Mouse (Mus musculus) CH12.LX (cell line): ENCODE measurements at regions not wholly inside any gene's neighbourhood (a gene's known extent, or its start where the extent isn't known, plus 50 kb on each side); places are given as distances from the start of the nearest gene placed in this dataset.

Experiments used
- DNase-seq: peaks from one replicate; pipeline ENCODE4 v3.0.0-alpha.2; 2013; ENCODE audit errors: extremely low read depth
- H3K27ac ChIP-seq: 2 replicates; pipeline ENCODE4 v1.5.1; 2012; ENCODE audit warnings: low read depth, mild to moderate bottlenecking, control low read depth, moderate library complexity; ENCODE audit not compliant: insufficient read depth
- H3K27me3 ChIP-seq: replicated peaks from 2 replicates; pipeline ENCODE3; 2012; ENCODE audit warnings: inconsistent platforms
- H3K36me3 ChIP-seq, 2 experiments: replicated peaks in 1 of 2; 2 replicates each; pipeline versions ENCODE3 to v1.6.1; 2012; ENCODE audit warnings: inconsistent platforms in 1 of 2, low read length in 1 of 2, mild to moderate bottlenecking in 1 of 2, mixed read lengths in 1 of 2, moderate library complexity in 1 of 2; ENCODE audit not compliant: control insufficient read depth in 1 of 2, insufficient read depth in 1 of 2
- H3K4me1 ChIP-seq, 2 experiments: 2 replicates each; pipeline ENCODE4 v1.6.1; 2012; ENCODE audit warnings: inconsistent platforms in 1 of 2, moderate library complexity in 1 of 2; ENCODE audit not compliant: insufficient read depth in 2 of 2, control insufficient read depth in 1 of 2
- H3K4me2 ChIP-seq: 2 replicates; pipeline ENCODE4 v1.6.1; 2012; ENCODE audit warnings: low read depth, mild to moderate bottlenecking, control low read depth; ENCODE audit not compliant: poor library complexity, insufficient read depth, severe bottlenecking
- H3K4me3 ChIP-seq, 3 experiments: fragments of 150-350 bp in 1 of 3; sonication (generic) in 1 of 3; replicated peaks in 1 of 3; 2 replicates each; pipeline versions ENCODE3 to v1.5.1; 2011 to 2012; ENCODE audit warnings: low read depth in 2 of 3, low read length in 2 of 3, mild to moderate bottlenecking in 2 of 3, moderate library complexity in 2 of 3, control low read depth in 1 of 3, improper control_type of control experiment in 1 of 3, inconsistent platforms in 1 of 3, mixed read lengths in 1 of 3; ENCODE audit not compliant: poor library complexity in 1 of 3
- H3K79me2 ChIP-seq: replicated peaks from 2 replicates; pipeline ENCODE4 v1.6.1; 2012; ENCODE audit warnings: mild to moderate bottlenecking, moderate library complexity; ENCODE audit not compliant: control insufficient read depth, poor library complexity, insufficient read depth, severe bottlenecking; ENCODE audit errors: extremely low read depth
- H3K9ac ChIP-seq: 2 replicates; pipeline ENCODE4 v1.6.1; 2012; ENCODE audit warnings: low read depth, mild to moderate bottlenecking, control low read depth, moderate library complexity; ENCODE audit not compliant: insufficient read depth
- H3K9me3 ChIP-seq: replicated peaks from 2 replicates; pipeline ENCODE3; 2012; ENCODE audit warnings: low read length, inconsistent platforms, mixed read lengths
- BHLHE40 ChIP-seq: IDR thresholded peaks from 2 replicates; pipeline ENCODE4 v1.6.1; 2011; ENCODE audit warnings: mild to moderate bottlenecking, low read depth, low read length, improper control_type of control experiment
- CHD1 ChIP-seq: IDR thresholded peaks from 2 replicates; pipeline ENCODE4 v1.6.1; 2012; ENCODE audit warnings: low read depth, low read length, improper control_type of control experiment, inconsistent platforms
- CHD2 ChIP-seq: IDR thresholded peaks from 2 replicates; pipeline ENCODE4 v1.6.1; 2011; ENCODE audit warnings: low read length, improper control_type of control experiment
- E2F4 ChIP-seq: IDR thresholded peaks from 2 replicates; pipeline ENCODE4 v1.6.1; 2011; ENCODE audit warnings: low read depth, low read length, improper control_type of control experiment; ENCODE audit not compliant: insufficient replicate concordance
- ELF1 ChIP-seq: IDR thresholded peaks from 2 replicates; pipeline ENCODE4 v1.6.1; 2014; ENCODE audit warnings: low read depth, mild to moderate bottlenecking, inconsistent platforms, low read length, improper control_type of control experiment
- GABPA ChIP-seq: IDR thresholded peaks from 2 replicates; pipeline ENCODE4 v1.6.1; 2012; ENCODE audit warnings: low read depth, low read length, improper control_type of control experiment, inconsistent platforms; ENCODE audit not compliant: insufficient replicate concordance
- IRF4 ChIP-seq: IDR thresholded peaks from 2 replicates; pipeline ENCODE4 v1.6.1; 2014; ENCODE audit warnings: low read depth, mild to moderate bottlenecking, inconsistent platforms, low read length, improper control_type of control experiment
- JUN ChIP-seq: IDR thresholded peaks from 2 replicates; pipeline ENCODE4 v1.6.1; 2011; ENCODE audit warnings: low read depth, mild to moderate bottlenecking, low read length, improper control_type of control experiment, moderate library complexity; ENCODE audit not compliant: insufficient read depth
- KAT2A ChIP-seq: IDR thresholded peaks from 2 replicates; pipeline ENCODE4 v1.6.1; 2012; ENCODE audit warnings: low read length, improper control_type of control experiment, inconsistent platforms; ENCODE audit not compliant: insufficient replicate concordance
- MAFK ChIP-seq: IDR thresholded peaks from 2 replicates; pipeline ENCODE4 v1.6.1; 2011; ENCODE audit warnings: low read length, improper control_type of control experiment; ENCODE audit not compliant: insufficient replicate concordance
- MAX ChIP-seq: IDR thresholded peaks from 2 replicates; pipeline ENCODE4 v1.6.1; 2011; ENCODE audit warnings: low read length, improper control_type of control experiment
- MAZ ChIP-seq: IDR thresholded peaks from 2 replicates; pipeline ENCODE4 v1.6.1; 2012; ENCODE audit warnings: low read depth, mild to moderate bottlenecking, inconsistent platforms, low read length, improper control_type of control experiment, moderate library complexity
- MEF2A ChIP-seq: IDR thresholded peaks from 2 replicates; pipeline ENCODE4 v1.6.1; 2014; ENCODE audit warnings: low read depth, mild to moderate bottlenecking, inconsistent platforms, low read length, improper control_type of control experiment, borderline replicate concordance
- MYC ChIP-seq: IDR thresholded peaks from 2 replicates; pipeline ENCODE4 v1.6.1; 2011; ENCODE audit warnings: low read depth, mild to moderate bottlenecking, improper control_type of control experiment, low read length
- NELFE ChIP-seq: IDR thresholded peaks from 2 replicates; pipeline ENCODE4 v1.6.1; 2011; ENCODE audit warnings: low read depth, low read length, improper control_type of control experiment
- NRF1 ChIP-seq: IDR thresholded peaks from 2 replicates; pipeline ENCODE4 v1.6.1; 2014; ENCODE audit warnings: low read depth, mild to moderate bottlenecking, inconsistent platforms, low read length, improper control_type of control experiment, moderate library complexity
- PAX5 ChIP-seq: IDR thresholded peaks from 2 replicates; pipeline ENCODE4 v1.6.1; 2012; ENCODE audit warnings: low read length, inconsistent platforms, mixed read lengths
- RAD21 ChIP-seq: IDR thresholded peaks from 2 replicates; pipeline ENCODE4 v1.6.1; 2011; ENCODE audit warnings: low read depth, mild to moderate bottlenecking, low read length, improper control_type of control experiment, moderate library complexity
- SIN3A ChIP-seq: IDR thresholded peaks from 2 replicates; pipeline ENCODE4 v1.6.1; 2012; ENCODE audit warnings: low read length, improper control_type of control experiment, inconsistent platforms
- SMC3 ChIP-seq: IDR thresholded peaks from 2 replicates; pipeline ENCODE4 v1.6.1; 2011; ENCODE audit warnings: low read depth, low read length, improper control_type of control experiment
- TBP ChIP-seq: conservative IDR thresholded peaks from 2 replicates; pipeline ENCODE4 v1.6.1; 2011; ENCODE audit warnings: low read depth, low read length, improper control_type of control experiment
- TCF12 ChIP-seq: IDR thresholded peaks from 2 replicates; pipeline ENCODE4 v1.6.1; 2014; ENCODE audit warnings: low read depth, mild to moderate bottlenecking, inconsistent platforms, low read length, improper control_type of control experiment
- USF1 ChIP-seq: IDR thresholded peaks from 2 replicates; pipeline ENCODE4 v1.6.1; 2014; ENCODE audit warnings: low read depth, mild to moderate bottlenecking, inconsistent platforms, low read length, improper control_type of control experiment
- ZC3H11A ChIP-seq: IDR thresholded peaks from 2 replicates; pipeline ENCODE4 v1.6.1; 2012; ENCODE audit warnings: low read depth, mild to moderate bottlenecking, inconsistent platforms, low read length, improper control_type of control experiment
- ZMIZ1 ChIP-seq: IDR thresholded peaks from 2 replicates; pipeline ENCODE4 v1.6.1; 2012; ENCODE audit warnings: low read depth, mild to moderate bottlenecking, inconsistent platforms, low read length, improper control_type of control experiment
- ZNF384 ChIP-seq: IDR thresholded peaks from 2 replicates; pipeline ENCODE4 v1.6.1; 2012; ENCODE audit warnings: low read depth, low read length, improper control_type of control experiment, inconsistent platforms
- dilution Hi-C: fragments of 300-500 bp; cut with MboI; formaldehyde crosslinking; loops from 2 replicates; pipeline ENCODE4 v1.14.3; 2020; ENCODE audit warnings: low sequenced_read_pairs; ENCODE audit not compliant: extremely low pct_unique_long_range_greater_than_20kb, extremely low pct_ligation_motif_present
- in situ Hi-C: fragments of 300-500 bp; cut with MboI; formaldehyde crosslinking; loops from 3 replicates; pipeline ENCODE4 v1.14.3; 2019; ENCODE audit warnings: low sequenced_read_pairs, low pct_ligation_motif_present, low pct_unique_long_range_greater_than_20kb, mixed read lengths

DNA sequence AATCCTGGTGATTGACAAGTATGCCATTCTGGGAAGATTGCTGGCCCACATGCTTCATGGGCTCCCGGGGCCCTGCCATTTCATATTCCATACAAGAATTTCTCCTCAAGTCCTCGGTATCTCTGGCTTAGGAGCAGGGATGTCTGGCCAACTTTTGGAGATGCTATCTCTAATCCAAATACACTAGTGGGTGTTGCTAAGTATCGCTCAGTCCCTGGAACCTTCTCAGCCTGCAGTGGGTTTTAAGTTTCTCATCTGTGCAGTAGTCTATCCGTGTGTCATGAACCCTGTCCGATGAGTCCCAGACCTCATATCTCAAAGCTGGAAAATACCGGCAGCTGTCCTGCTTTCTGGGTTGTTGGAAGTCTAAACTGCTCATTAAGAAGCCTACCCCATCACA is 198.9 kb downstream of the Zfp36l1 start:
- peaks cover 21 to 51% of the 10 kb centered on the region in 2 experiments for H3K4me1 ChIP-seq
- H3K4me2 ChIP-seq = no peak overlapping the region
- no peaks in the 10 kb centered on the region for H3K36me3 ChIP-seq
- dilution Hi-C loops = no loop called here
- no peak overlapping the region for H3K4me3 ChIP-seq
- TF ChIP-seq ELF1 = no peak
- no peak for TF ChIP-seq CHD1
- no peak for TF ChIP-seq NELFE
- no peak for TF ChIP-seq MAFK
- TF ChIP-seq SIN3A = no peak
- TF ChIP-seq BHLHE40 = no peak
- no peak for TF ChIP-seq ZNF384
- no peak for TF ChIP-seq ZC3H11A
- no peak for TF ChIP-seq IRF4
- TF ChIP-seq GABPA = no peak
- no peak for TF ChIP-seq ZMIZ1
- no peak overlapping the region for H3K27ac ChIP-seq
- no peaks in the 10 kb centered on the region for H3K79me2 ChIP-seq
- no peaks in the 10 kb centered on the region for H3K27me3 ChIP-seq
- DNase-seq = no peak
- H3K9me3 ChIP-seq = peaks cover 13% of the 10 kb centered on the region
- H3K9ac ChIP-seq = no peak overlapping the region
- in situ Hi-C loops = no loop called here

- H3K36me3 ChIP-seq = no peaks in the 10 kb centered on the region
- H3K9ac ChIP-seq = no peak overlapping the region
- no peak overlapping the region for H3K4me3 ChIP-seq
- peaks cover 22 to 42% of the 10 kb centered on the region in 2 experiments for H3K4me1 ChIP-seq
- DNase-seq = no peak
- dilution Hi-C loops (no loop called here), in situ Hi-C loops (no loop called here)
- H3K9me3 ChIP-seq = peaks cover 13% of the 10 kb centered on the region
- H3K27me3 ChIP-seq = no peaks in the 10 kb centered on the region
- no peak overlapping the region for H3K27ac ChIP-seq
- H3K4me2 ChIP-seq = no peak overlapping the region
- no peaks in the 10 kb centered on the region for H3K79me2 ChIP-seq
- TF ChIP-seq RAD21 (no peak), GABPA (no peak), KAT2A (no peak), NRF1 (no peak), MAFK (no peak), SIN3A (no peak), IRF4 (no peak), TCF12 (no peak), JUN (no peak), SMC3 (no peak), MAX (no peak), BHLHE40 (no peak), MYC (no peak), E2F4 (no peak), TBP (no peak), MEF2A (no peak), CHD2 (no peak), MAZ (no peak), USF1 (no peak), PAX5 (no peak)
- TF ChIP-seq, all 38 proteins: peak for 0
These were observed 200.3 kb downstream of the Zfp36l1 start for GRCm38 (mm10) chr12:79912281-79913063.
